Mouse (Mus musculus) mature B cell (primary cell): ENCODE results near the gene Gm11568.
"Not testable (repeated sequence)": the region's sequence is repeated elsewhere in the genome, so short reads cannot be mapped to it uniquely, and the experiment has no call there.

ENCODE experiments used
- in situ Hi-C: fragments of 300-500 bp; cut with MboI; formaldehyde crosslinking; loops from 2 replicates; pipeline ENCODE4 v1.14.3; 2019

Gene Gm11568

DNA sequence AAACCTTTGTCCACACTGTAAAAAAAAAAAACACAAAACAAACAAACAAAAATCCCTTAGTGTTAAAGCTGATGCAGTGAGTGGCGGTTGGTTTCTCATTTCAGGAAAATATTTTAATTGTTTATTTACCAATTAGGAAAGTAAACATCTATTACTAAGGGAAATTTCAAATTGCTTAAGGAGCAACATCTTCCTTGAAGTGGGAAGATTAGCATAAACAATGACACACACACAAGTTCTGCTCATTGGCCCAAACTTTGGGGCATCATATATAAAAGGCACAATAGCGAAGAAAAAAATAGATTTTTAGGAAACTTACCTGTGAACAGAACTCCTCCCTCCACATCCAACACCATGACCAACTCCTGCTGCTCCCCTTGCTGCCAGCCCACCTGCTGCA lies at the start of gene Gm11568:
Gene Gm11568, plus strand, starts transcription at position 301 of the 400 bp plus-strand sequence.
- in situ Hi-C loops: no loop called here

DNA sequence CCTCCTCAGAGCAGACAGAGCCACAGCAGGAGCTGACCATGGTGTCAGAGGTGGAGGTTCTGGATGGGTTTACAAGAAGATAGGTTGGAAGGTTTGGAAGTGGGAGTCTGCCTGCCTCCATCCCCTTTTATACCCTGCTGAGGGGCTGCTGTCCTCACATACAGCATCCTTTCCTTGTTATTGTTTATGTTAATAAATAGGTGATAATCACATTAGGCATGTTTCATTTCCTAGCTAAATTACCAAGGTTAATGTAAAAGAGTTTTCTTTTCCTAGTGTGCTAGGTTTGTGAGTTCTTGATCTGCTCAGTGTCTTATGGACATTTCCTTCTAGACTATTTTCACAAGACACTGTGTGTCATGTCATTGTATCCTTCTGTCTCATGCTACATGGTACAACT lies 47.9 kb upstream of the Gm11568 start, which contains the start of gene Krtap4-13:
Gene Krtap4-13, minus strand, starts transcription at position 101 of the 400 bp plus-strand sequence.
- in situ Hi-C loops: not testable (repeated sequence)

DNA sequence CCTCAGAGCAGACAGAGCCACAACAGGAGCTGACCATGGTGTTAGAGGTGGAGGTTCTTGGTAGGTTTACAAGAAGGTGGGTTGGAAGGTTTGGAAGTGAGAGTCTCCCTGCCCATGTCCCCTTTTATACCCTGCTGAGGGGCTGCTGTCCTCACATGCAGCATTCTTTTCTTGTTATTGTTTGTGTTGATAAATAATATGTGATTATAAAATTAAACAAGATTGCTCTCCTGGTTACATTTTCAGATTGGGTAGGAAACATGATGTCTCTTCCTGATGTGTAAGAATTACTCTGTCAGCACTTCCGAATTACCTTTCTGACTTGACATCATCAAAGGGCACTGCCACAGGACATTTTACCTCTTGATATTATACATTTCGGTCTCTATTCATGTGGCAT lies 42.2 kb upstream of the Gm11568 start, which contains the start of gene Gm11564:
Gene Gm11564, minus strand, starts transcription at position 101 of the 400 bp plus-strand sequence.
- in situ Hi-C loops: not testable (repeated sequence)

DNA sequence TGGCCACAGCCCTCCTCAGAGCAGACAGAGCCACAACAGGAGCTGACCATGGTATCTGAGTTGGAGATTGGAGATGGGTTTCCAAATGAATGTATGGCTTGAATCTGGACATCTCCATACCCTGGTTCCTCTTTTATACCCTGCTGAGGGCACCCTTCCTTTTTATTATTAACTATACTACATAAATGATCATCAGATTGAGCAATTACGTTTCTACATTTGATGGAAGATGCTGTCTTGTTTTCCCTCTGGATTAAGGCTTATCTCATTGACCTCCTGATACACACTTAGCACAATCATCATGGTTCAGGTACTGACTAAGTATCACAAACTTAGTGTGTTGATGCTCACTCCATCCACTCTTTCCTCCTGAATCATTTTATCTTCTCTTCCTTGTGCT lies 19.8 kb upstream of the Gm11568 start, which contains the start of gene 2300003K06Rik:
Gene 2300003K06Rik, minus strand, starts transcription at position 101 of the 400 bp plus-strand sequence.
- in situ Hi-C loops: no loop called here

DNA sequence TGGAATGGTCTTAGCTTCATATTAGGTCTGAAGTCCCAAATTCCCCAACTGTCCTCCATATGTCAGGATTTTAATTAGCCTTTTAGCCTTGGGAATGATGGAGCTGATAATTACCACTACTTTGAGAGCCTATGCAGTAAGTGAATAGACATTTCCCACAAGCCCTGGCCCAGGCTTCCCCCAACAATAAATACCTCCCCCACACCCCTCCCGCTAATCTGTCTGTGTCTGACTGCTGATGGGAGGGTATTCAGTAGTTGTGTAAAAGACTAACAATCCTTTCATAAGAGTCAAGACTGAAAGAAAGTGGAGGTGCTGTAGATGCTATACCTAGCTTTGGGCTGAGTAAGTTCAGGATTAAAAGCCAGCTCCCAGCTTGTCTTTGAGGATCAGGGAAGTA lies 15.5 kb upstream of the Gm11568 start:
- in situ Hi-C loops: no loop called here

DNA sequence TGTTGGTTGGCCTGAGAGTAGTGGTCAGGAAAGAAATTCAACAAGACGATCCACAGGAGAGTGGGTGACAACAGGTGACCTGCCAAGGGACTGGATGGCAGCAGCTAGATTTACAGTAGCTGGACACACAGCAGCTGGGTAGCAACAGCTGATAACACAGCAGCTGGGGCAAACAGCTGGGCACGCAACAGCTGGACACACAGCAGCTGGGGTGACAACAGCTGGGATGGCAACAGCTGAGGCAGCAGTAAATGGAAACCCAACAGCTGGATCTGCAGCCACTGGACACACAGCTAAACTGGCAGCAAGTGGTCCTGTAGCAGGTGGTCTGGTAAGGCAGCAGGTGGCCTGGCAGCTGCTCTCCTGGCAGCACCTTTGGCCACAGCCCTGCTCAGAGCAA lies 11.0 kb upstream of the Gm11568 start:
- in situ Hi-C loops: no loop called here

DNA sequence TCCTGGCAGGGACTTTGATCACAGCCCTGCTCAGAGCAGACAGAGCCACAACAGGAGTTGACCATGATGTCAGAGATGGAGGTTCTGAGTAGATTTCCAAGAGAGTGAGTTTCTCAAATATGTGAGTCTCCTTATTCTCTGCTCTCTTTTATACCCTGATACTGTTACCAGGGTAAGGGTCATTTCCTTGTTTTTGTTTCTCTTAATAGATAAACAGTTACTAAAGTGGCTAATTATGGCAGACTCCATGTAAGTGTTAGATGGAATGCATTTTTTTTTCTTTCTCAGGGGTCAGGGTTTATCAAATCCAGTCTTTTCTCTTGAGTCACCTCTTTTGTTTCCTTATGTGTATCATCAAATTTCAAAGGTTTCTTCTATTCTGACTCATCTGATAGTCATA lies 6.2 kb upstream of the Gm11568 start, which contains the start of gene Krtap4-16:
Gene Krtap4-16, minus strand, starts transcription at position 101 of the 400 bp plus-strand sequence.
- in situ Hi-C loops: no loop called here

DNA sequence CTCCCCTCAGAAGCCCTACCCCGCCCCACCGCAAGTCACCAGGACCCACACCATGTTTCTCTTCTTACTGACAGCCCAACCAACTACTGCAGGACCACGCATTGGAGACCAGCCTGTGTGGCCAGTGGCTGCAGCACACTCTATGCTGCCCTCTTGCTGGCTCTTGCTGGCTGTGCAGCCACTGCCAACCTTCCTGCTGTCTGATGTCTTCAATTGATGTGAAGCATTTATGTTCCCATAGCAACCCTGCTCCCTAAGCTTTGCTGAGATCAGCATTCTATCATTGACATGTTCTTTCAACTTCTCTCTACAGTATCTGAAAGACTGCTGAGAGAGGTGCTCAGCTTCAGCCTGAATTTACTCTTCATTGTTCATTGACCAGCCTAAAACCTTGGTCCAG lies 3.6 kb upstream of the Gm11568 start:
- in situ Hi-C loops: no loop called here

DNA sequence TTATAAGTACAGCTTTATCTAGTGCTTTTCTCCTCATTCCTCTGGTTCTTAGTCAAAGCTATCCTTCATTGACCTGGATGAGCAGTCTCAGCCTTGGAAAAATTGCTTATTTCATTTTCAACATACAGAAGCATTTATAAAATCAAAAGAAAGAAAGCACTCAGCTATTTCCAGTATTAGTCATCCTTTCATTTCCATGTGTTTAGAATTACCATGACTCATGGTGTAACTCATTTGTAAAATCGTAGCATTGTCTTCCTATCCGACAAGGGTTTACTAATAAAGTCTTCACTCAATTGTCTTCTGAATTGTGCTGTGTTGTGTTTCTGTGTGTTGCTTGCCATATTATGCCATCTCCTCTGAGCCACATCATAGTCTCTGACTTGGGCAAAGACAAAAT lies 1.0 kb downstream of the Gm11568 start:
- in situ Hi-C loops: no loop called here

DNA sequence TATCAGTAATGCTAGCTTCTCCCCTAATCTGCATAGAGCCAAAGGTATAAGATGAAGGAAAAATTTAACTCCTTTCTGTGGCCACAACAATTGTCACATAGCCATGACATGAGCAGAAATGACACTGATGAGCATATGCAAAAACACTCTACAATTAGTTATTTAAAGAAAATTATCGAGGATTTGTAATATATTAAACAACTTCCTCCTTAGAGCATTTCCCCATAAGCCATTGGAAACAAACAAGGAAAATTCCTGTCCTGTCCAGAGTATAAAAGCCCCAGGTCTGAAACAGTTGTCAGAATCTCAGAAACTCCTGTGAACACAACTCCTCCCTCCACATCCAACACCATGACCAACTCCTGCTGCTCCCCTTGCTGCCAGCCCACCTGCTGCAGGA lies 6.5 kb downstream of the Gm11568 start, which contains the start of gene Gm11559:
Gene Gm11559, plus strand, starts transcription at position 301 of the 400 bp plus-strand sequence.
- in situ Hi-C loops: not testable (repeated sequence)

DNA sequence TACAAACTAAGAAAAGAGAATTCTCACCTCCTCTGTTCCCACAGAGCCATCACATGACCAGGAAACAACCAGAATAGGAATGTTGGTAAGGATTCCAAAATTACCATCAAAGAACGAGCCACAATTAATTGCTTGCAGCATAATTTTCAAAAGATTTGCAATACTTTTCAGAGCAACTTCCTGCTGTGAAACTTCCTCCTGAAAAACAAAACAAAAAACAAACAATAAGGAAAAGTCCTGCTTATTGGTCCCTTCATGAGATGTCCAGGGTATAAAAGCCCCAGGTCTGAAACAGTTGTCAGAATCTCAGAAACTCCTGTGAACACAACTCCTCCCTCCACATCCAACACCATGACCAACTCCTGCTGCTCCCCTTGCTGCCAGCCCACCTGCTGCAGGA lies 15.4 kb downstream of the Gm11568 start, which contains the start of gene Krtap9-1:
Gene Krtap9-1, plus strand, starts transcription at position 301 of the 400 bp plus-strand sequence.
- in situ Hi-C loops: not testable (repeated sequence)

DNA sequence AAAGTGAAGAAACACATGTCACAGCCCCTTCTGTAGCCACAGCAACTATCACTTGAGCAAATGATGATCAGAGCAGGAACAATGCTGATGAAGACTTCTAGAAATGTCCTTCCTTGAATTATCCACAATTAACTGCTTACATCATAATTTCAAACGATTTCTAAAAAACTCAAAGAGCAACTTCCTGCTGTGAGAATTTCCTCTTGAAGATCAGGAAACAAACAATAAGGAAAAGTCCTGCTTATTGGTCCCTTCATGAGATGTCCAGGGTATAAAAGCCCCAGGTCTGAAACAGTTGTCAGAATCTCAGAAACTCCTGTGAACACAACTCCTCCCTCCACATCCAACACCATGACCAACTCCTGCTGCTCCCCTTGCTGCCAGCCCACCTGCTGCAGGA lies 21.2 kb downstream of the Gm11568 start, which contains the start of gene Gm11567:
Gene Gm11567, plus strand, starts transcription at position 301 of the 400 bp plus-strand sequence.
- in situ Hi-C loops: not testable (repeated sequence)

DNA sequence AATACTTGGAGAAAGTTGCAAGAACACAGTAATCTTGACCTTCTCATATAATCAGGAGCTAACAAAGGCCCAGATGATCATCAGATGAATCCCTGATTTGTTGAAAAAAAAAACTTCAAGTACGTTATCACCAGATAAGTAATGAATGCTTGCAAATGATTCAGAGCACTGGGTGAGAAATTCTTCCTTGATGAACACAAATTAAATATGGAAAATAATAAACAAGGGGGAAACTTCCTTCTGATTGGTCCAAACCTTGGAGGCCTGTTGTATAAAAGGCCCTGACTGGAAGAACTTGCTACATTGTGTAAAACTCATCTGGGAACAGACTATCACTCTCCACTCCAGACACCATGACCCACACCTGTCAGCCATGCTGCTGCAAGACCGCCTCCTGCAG lies 49.9 kb downstream of the Gm11568 start, which contains the start of gene Krtap31-1:
Gene Krtap31-1, plus strand, starts transcription at position 301 of the 400 bp plus-strand sequence.
- in situ Hi-C loops: no loop called here
